Mouse (Mus musculus): Measurements from ENCODE around the gene Vstm4. TPM values are rescaled to one million over a fixed set of nuclear protein-coding genes. Genes with fewer than 3 reads are reported as not detected.

Gene Vstm4
- 37.3 and 44.0 TPM in 2 replicates for polyA plus RNA-seq (2015; fragmentation: Nextera tagmentation; extraction: Ambion mirVana)

- Histone ChIP-seq H3K27ac (replicated peaks) (peak within 1 kb of the TSS; percentile 74), H3K4me3 (replicated peaks) (peak within 1 kb of the TSS; percentile 62)
Observed at GRCm38 (mm10) chr14:32856681-32857328, at the start of gene Vstm4. TSS of gene Vstm4 (plus strand) at chr14:32856756.

GRCm38 (mm10) chr14:32810111-32810510 lies 46.4 kb upstream of the Vstm4 start:
- no peaks in the 10 kb centered on the region for H3K27me3 ChIP-seq
- no peak overlapping the region for H3K27ac ChIP-seq (replicated peaks)
- no peak for ATAC-seq (ENCODE audit: insufficient number of reproducible peaks, low FRiP score, low TSS enrichment, low read depth)
- H3K4me1 ChIP-seq, result no peaks in the 10 kb centered on the region
- H3K4me2 ChIP-seq (replicated peaks), result no peak overlapping the region
- H3K4me3 ChIP-seq (replicated peaks), result no peak overlapping the region
- no peak overlapping the region for H3K9ac ChIP-seq
- H3K9me3 ChIP-seq (replicated peaks), result no peaks in the 10 kb centered on the region
- H3K36me3 ChIP-seq, result no peaks in the 10 kb centered on the region

More at GRCm38 (mm10) chr14:32856681-32857328, at the start of gene Vstm4:
- H3K27me3 ChIP-seq, result no peaks in the 10 kb centered on the region
- peak within 1 kb of the TSS; percentile 58 for H3K9ac ChIP-seq
- no peaks in the 10 kb centered on the region for H3K36me3 ChIP-seq
- no peaks in the 10 kb centered on the region for H3K9me3 ChIP-seq (replicated peaks)
- H3K4me2 ChIP-seq (replicated peaks), result peak within 1 kb of the TSS; percentile 72
- H3K4me1 ChIP-seq, result peaks cover 41% of the 10 kb centered on the region
- peak; percentile 88 for ATAC-seq (ENCODE audit: insufficient number of reproducible peaks, low FRiP score, low TSS enrichment, low read depth)
- WGBS, result under 1% methylated on average over 67 of the region's 68 CpGs

GRCm38 (mm10) chr14:32812429-32812828 lies 44.1 kb upstream of the Vstm4 start:
- no peaks in the 10 kb centered on the region for H3K36me3 ChIP-seq
- no peak overlapping the region for H3K4me3 ChIP-seq (replicated peaks)
- no peaks in the 10 kb centered on the region for H3K27me3 ChIP-seq
- 75% methylated on average over 6 of the region's 6 CpGs for WGBS
- H3K9me3 ChIP-seq (replicated peaks), result no peaks in the 10 kb centered on the region
- H3K27ac ChIP-seq (replicated peaks), result no peak overlapping the region
- H3K9ac ChIP-seq, result no peak overlapping the region
- H3K4me1 ChIP-seq, result peaks cover 5% of the 10 kb centered on the region; the same call in 1 of the 2 replicates
- no peak for ATAC-seq (ENCODE audit: insufficient number of reproducible peaks, low FRiP score, low TSS enrichment, low read depth)
- H3K4me2 ChIP-seq (replicated peaks), result no peak overlapping the region

DNA sequence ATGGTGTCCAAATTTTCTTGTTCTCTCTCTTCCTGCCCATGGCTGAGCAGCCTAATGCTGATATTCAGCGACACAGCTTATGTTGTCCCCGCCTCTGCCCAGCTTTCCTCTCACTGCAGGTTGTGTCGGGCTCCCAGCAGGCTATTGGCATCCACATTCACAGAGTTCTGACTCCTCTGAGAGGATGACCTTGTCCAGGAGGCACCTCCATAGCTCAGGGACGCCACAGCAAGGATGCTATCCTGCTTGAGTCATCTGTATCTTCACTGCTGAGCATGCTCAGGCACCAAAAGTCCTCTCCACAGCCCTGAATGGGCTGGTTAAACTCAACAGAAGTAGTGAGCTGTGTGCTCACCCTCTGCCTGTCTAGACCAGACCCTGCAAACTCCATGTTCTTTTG lies 41.6 kb upstream of the Vstm4 start:
- Histone ChIP-seq H3K4me3 (replicated peaks) (no peak overlapping the region), H3K36me3 (no peaks in the 10 kb centered on the region), H3K27me3 (no peaks in the 10 kb centered on the region), H3K9me3 (replicated peaks) (no peaks in the 10 kb centered on the region), H3K4me2 (replicated peaks) (no peak overlapping the region), H3K9ac (no peak overlapping the region), H3K27ac (replicated peaks) (no peak overlapping the region), H3K4me1 (peaks cover 14% of the 10 kb centered on the region)
- 63% methylated on average over 4 of the region's 4 CpGs for WGBS
- no peak for ATAC-seq (ENCODE audit: insufficient number of reproducible peaks, low FRiP score, low TSS enrichment, low read depth)

GRCm38 (mm10) chr14:32816533-32816932 lies 40.0 kb upstream of the Vstm4 start:
- no peak overlapping the region for H3K4me2 ChIP-seq (replicated peaks)
- 70% methylated on average over 4 of the region's 4 CpGs for WGBS
- H3K36me3 ChIP-seq, result no peaks in the 10 kb centered on the region
- no peak overlapping the region for H3K27ac ChIP-seq (replicated peaks)
- H3K9me3 ChIP-seq (replicated peaks), result no peaks in the 10 kb centered on the region
- no peak overlapping the region for H3K4me3 ChIP-seq (replicated peaks)
- no peaks in the 10 kb centered on the region for H3K27me3 ChIP-seq
- H3K4me1 ChIP-seq, result peaks cover 14% of the 10 kb centered on the region
- ATAC-seq (ENCODE audit: insufficient number of reproducible peaks, low FRiP score, low TSS enrichment, low read depth), result no peak
- no peak overlapping the region for H3K9ac ChIP-seq

- no peak for ATAC-seq (ENCODE audit: insufficient number of reproducible peaks, low FRiP score, low TSS enrichment, low read depth)
- Histone ChIP-seq H3K9ac (no peak overlapping the region), H3K27ac (replicated peaks) (no peak overlapping the region), H3K4me2 (replicated peaks) (no peak overlapping the region), H3K4me3 (replicated peaks) (no peak overlapping the region), H3K27me3 (no peaks in the 10 kb centered on the region), H3K36me3 (no peaks in the 10 kb centered on the region), H3K9me3 (replicated peaks) (no peaks in the 10 kb centered on the region), H3K4me1 (peaks cover 14% of the 10 kb centered on the region)
- WGBS, result 50% methylated on average over 7 of the region's 7 CpGs
Observed at GRCm38 (mm10) chr14:32817258-32817657, 39.3 kb upstream of the Vstm4 start.

DNA sequence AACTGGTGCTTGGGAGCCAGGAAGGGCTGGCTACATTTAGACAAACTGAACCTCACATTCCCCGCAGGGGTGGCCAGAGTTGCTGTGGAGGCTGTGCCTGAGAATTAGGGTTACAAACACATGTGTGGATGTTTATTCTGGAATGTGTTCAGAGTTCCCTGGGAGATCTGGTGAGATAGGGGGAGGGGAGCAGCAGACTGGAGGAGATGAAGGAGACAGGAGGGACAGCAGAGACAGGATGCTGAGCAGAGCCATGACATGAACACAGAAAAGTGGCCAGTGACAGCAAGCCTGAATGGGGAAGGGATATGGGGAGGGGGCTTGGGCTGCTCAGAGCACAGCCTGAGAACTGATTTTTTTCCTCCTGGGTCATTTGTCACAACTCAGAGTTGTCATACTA lies 37.3 kb upstream of the Vstm4 start:
- Histone ChIP-seq H3K4me1 (peaks cover 19% of the 10 kb centered on the region), H3K4me3 (replicated peaks) (no peak overlapping the region), H3K27me3 (no peaks in the 10 kb centered on the region), H3K9ac (no peak overlapping the region), H3K27ac (replicated peaks) (no peak overlapping the region), H3K9me3 (replicated peaks) (no peaks in the 10 kb centered on the region), H3K36me3 (no peaks in the 10 kb centered on the region), H3K4me2 (replicated peaks) (no peak overlapping the region)
- WGBS, result 33% methylated on average over 1 of the region's 1 CpGs
- no peak for ATAC-seq (ENCODE audit: insufficient number of reproducible peaks, low FRiP score, low TSS enrichment, low read depth)

DNA sequence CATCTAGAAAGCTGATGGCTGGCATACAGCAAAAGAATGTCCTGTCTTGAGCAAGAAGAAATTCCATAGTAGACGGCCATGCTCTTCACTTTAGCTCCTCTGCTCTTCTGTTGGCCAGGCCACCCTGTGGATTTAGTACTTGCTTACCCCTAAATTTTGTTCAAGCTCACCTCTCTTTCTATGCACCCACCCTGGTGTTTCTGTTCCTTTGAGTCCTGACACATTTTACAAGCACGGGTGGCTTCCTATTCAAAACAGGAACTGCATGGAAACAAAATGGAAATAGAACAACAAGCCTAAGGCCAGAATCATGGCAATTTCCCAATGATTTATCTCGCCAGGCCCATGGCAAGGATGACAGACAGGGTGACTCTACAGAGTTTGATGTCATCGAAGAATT lies 33.7 kb upstream of the Vstm4 start:
- Histone ChIP-seq H3K27ac (replicated peaks) (no peak overlapping the region), H3K9me3 (replicated peaks) (no peaks in the 10 kb centered on the region), H3K4me2 (replicated peaks) (no peak overlapping the region), H3K27me3 (no peaks in the 10 kb centered on the region), H3K36me3 (no peaks in the 10 kb centered on the region), H3K4me3 (replicated peaks) (no peak overlapping the region), H3K4me1 (peaks cover 43% of the 10 kb centered on the region), H3K9ac (no peak overlapping the region)
- 75% methylated on average over 4 of the region's 4 CpGs for WGBS
- ATAC-seq (ENCODE audit: insufficient number of reproducible peaks, low FRiP score, low TSS enrichment, low read depth), result no peak

DNA sequence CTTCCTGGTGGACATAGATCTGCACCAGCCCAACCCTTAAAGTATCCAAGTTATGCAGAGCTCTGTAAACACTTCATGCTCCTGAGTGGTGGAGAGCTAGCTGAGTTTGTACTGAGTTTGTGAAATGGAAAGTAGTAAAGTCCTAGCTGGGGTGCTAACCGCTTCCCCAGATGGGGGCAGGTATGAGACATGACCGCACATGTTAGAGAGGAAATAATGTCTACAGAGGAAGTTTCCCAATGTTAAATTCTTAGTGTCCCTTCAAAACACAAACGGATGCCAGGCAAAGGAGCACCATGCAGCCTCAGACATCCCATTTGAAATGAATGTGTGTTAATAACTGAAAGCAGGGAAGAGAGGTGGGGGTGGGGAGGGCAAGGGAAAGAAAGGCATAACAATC lies 32.7 kb upstream of the Vstm4 start:
- Histone ChIP-seq H3K9me3 (replicated peaks) (no peaks in the 10 kb centered on the region), H3K27ac (replicated peaks) (0 out of 2 replicates have a peak overlapping the region, but pooled peaks have one; percentile 17), H3K27me3 (no peaks in the 10 kb centered on the region), H3K4me2 (replicated peaks) (no peak overlapping the region), H3K4me3 (replicated peaks) (no peak overlapping the region), H3K36me3 (no peaks in the 10 kb centered on the region), H3K4me1 (peaks cover 50% of the 10 kb centered on the region), H3K9ac (no peak overlapping the region)
- WGBS, result 69% methylated on average over 3 of the region's 3 CpGs
- ATAC-seq (ENCODE audit: insufficient number of reproducible peaks, low FRiP score, low TSS enrichment, low read depth), result no peak

GRCm38 (mm10) chr14:32824267-32825150 lies 32.0 kb upstream of the Vstm4 start:
- H3K27ac ChIP-seq (replicated peaks), result peak overlapping the region; percentile 68; the same call in 1 of the 2 replicates
- H3K36me3 ChIP-seq, result no peaks in the 10 kb centered on the region

GRCm38 (mm10) chr14:32825426-32826032 lies 31.0 kb upstream of the Vstm4 start:
- Histone ChIP-seq H3K27ac (replicated peaks) (peak overlapping the region; percentile 68; the same call in 1 of the 2 replicates), H3K36me3 (no peaks in the 10 kb centered on the region), H3K9ac (no peak overlapping the region), H3K27me3 (no peaks in the 10 kb centered on the region), H3K9me3 (replicated peaks) (no peaks in the 10 kb centered on the region), H3K4me3 (replicated peaks) (no peak overlapping the region), H3K4me1 (peaks cover 43% of the 10 kb centered on the region), H3K4me2 (replicated peaks) (peak overlapping the region; percentile 33)
- ATAC-seq (ENCODE audit: insufficient number of reproducible peaks, low FRiP score, low TSS enrichment, low read depth), result peak; percentile 84
- 2% methylated on average over 11 of the region's 11 CpGs for WGBS

More at GRCm38 (mm10) chr14:32824267-32825150, 32.0 kb upstream of the Vstm4 start:
- Histone ChIP-seq H3K27me3 (no peaks in the 10 kb centered on the region), H3K9ac (no peak overlapping the region), H3K4me2 (replicated peaks) (no peak overlapping the region), H3K4me1 (peaks cover 44% of the 10 kb centered on the region), H3K4me3 (replicated peaks) (no peak overlapping the region), H3K9me3 (replicated peaks) (no peaks in the 10 kb centered on the region)
- no peak for ATAC-seq (ENCODE audit: insufficient number of reproducible peaks, low FRiP score, low TSS enrichment, low read depth)
- 46% methylated on average over 14 of the region's 14 CpGs for WGBS

Measured in embryonic facial prominence, embryonic 15.5 days (tissue).